Mouse (Mus musculus) embryonic fibroblast, embryonic 13.5 days (primary cell): ENCODE measurements around the gene Prep.

Source experiments
- CTCF ChIP-seq: IDR thresholded peaks from 2 replicates; pipeline ENCODE4 v1.5.1; 2011; ENCODE audit warnings: mild to moderate bottlenecking, control low read depth, low read length, moderate library complexity, borderline replicate concordance; ENCODE audit not compliant: insufficient read depth
- POLR2A ChIP-seq: IDR thresholded peaks from 2 replicates; pipeline ENCODE4 v1.6.1; 2011; ENCODE audit warnings: low read depth, mild to moderate bottlenecking, control low read depth, low read length, moderate library complexity

DNA sequence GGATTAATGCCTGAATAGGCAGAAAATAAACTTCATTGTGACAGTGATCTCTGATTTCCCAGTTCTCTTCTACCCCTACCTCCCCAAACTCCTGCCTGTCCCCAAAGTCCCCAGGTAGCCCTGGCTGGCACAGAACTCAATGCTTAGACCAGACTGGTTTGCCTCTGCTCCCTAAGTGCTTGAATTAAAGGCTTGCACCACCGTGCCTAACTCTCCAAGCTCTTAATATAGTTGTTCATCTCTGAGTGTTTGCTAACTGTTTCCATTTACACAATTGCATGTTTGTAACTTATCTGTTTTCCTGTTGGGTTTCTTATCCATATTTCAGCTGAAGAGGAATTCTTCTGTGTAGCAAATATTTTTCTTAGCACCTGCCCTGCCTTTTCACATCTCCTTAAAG is 6.2 kb upstream of the Prep start:
- TF ChIP-seq POLR2A (no peak), CTCF (no peak)
